Mouse (Mus musculus): Measurements from ENCODE around the gene Gata3.

DNA sequence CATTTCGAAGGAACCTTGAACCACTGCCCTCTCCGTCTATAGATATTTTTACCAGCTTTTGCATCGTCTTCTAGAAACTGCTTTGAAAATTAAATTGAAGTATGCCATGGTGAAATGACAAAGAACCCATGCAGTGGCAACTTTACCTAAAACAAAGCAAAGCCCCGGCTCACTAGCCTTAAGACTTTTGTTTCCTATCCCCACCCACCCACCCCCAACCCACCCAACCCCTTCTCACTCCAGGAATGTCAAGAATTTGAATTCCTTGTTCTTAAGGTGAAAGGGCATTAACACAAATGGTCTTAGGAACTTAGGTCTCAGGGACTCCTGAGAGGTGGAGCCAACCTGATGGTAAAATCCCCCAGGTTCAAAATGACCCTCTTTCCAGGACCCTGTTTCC, 34.0 kb downstream of the Gata3 start:
- TF ChIP-seq CTCF (IDR thresholded peaks at IDR 0.05; ENCODE audit: low read depth) (no peak), EP300 (IDR thresholded peaks at IDR 0.05; ENCODE audit: low read depth) (no peak)

Measured in heart, postnatal 0 days (tissue).